Mouse (Mus musculus) CD4-positive, CD25-positive, alpha-beta regulatory T cell, adult 9 weeks (primary cell): ENCODE measurements around the gene Caap1. TPM values are rescaled to one million over a fixed set of nuclear protein-coding genes. Genes with fewer than 3 reads are reported as not detected.

Experiments
- polyA plus RNA-seq: library from polyadenylated mRNA; unstranded; fragments of 100-300 nt; shearing (Covaris generic); gene quantifications from one replicate; pipeline ENCODE4 v1.2.1, GENCODE M21; 2017

Gene Caap1
- 3.5 TPM for polyA plus RNA-seq

GRCm38 (mm10) chr4:94556265-94557054 lies at the start of gene Caap1, which contains the start of gene Gm10306:
Gene Caap1, minus strand, starts transcription at chr4:94556796.
Gene Gm10306, plus strand, starts transcription at chr4:94556546.

DNA sequence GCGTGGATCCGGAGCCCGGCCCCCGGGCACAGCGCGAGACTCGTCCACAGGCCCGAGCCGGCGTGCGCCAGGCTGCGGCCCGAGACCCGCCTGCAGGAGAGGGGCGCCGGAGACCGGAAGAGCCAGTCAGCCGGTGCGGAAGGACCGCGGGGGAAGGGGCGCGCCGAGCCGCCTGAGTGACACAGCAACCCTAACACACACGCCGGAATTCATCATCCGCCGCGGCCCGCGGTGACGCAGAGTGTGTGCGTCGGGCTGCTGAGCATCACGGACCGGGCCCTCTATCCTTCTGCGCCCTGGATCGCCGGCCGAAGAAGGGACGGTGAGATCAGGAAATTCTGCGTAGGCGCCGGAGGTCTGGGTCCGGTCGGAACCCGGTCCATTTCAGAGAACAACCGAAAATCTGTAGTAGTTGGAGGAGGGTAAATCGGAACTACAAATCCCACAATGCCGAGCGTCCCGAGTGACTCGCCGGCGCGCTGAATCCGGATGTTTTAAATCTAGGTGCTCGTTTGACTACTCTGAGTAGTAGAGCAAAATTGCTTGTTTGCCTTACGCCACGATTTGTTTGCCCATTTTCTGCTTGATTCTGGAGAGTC lies 46.5 kb upstream of the Caap1 start, which contains the start of gene Plaa:
TSS of gene Plaa (minus strand) at position 214 of the 599 bp plus-strand sequence.

Other genes starting within 250 kb of the Caap1 start
- not detected for gene Gm10306, start 250 bp downstream of the Caap1 start, polyA plus RNA-seq
- gene Plaa, start 46.4 kb upstream of the Caap1 start, polyA plus RNA-seq: 24.6 TPM
- gene Ift74, start 57.7 kb upstream of the Caap1 start, polyA plus RNA-seq: 4.1 TPM
- gene Lrrc19, start 93.3 kb upstream of the Caap1 start, polyA plus RNA-seq: not detected
- not detected for gene Tek, start 182.5 kb upstream of the Caap1 start, polyA plus RNA-seq